Mouse (Mus musculus): Measurements from ENCODE around the gene Spryd7.

DNA sequence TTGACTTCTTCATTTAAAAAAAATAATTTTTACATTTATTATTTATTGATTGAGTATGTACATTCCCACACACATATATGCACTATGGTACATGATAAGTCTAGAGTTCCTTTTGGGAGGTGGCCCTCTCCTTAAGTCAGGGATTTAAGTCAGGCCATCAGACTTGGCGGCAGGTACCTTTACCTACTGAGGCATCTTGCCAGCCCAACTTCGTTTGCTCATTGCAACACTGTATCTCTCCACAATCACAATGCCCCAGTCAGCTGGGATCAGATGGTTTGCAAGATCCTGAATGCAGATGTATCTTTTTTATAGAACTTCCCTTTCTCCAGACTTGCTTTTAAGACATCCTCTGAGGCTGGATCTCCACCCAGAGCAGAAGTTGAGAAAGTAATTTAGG lies 32.9 kb downstream of the Spryd7 start:
- TF ChIP-seq POLR2A (IDR thresholded peaks at IDR 0.05; ENCODE audit: control insufficient read depth, low read depth, low read length): no peak
- TF ChIP-seq CTCF (IDR thresholded peaks at IDR 0.05; ENCODE audit: control insufficient read depth, insufficient read depth, insufficient replicate concordance, low read depth, low read length): no peak

All from testis, adult 2 months (tissue).